Mouse (Mus musculus) ES-E14 (cell line): ENCODE results near the gene Tubgcp5. TPM values are rescaled to one million over a fixed set of nuclear protein-coding genes. Genes with fewer than 3 reads are reported as not detected.
A peak's percentile ranks its signal among the peaks of the same experiment; 100 is the strongest.

ENCODE experiments used
- DNase-seq: peaks from one replicate; pipeline ENCODE4 v3.0.0-alpha.2; 2013; ENCODE audit warnings: low read depth, low spot score
- H3K27ac ChIP-seq: 2 replicates; pipeline ENCODE4 v1.5.1; 2012; ENCODE audit warnings: low read depth, mild to moderate bottlenecking, low read length, moderate library complexity, mixed read lengths; ENCODE audit not compliant: poor library complexity, insufficient read depth, severe bottlenecking
- H3K36me3 ChIP-seq: 2 replicates; pipeline ENCODE4 v1.6.1; 2012; ENCODE audit warnings: mild to moderate bottlenecking, low read length, moderate library complexity, mixed read lengths; ENCODE audit not compliant: control insufficient read depth, poor library complexity, insufficient read depth, severe bottlenecking
- H3K4me1 ChIP-seq, 2 experiments: fragments of 150-350 bp in 1 of 2; sonication (generic) in 1 of 2; 2 replicates each; pipeline ENCODE4 v1.6.1; 2012; ENCODE audit warnings: low read length in 2 of 2, mild to moderate bottlenecking in 1 of 2, mixed read lengths in 1 of 2; ENCODE audit not compliant: control insufficient read depth in 2 of 2, insufficient read depth in 2 of 2, poor library complexity in 1 of 2
- H3K4me3 ChIP-seq, 2 experiments: fragments of 150-350 bp in 1 of 2; sonication (generic) in 1 of 2; 2 replicates each; pipeline ENCODE4 v1.5.1; 2012; ENCODE audit warnings: low read length in 2 of 2, low read depth in 1 of 2, mild to moderate bottlenecking in 1 of 2, mixed read lengths in 1 of 2; ENCODE audit not compliant: insufficient read depth in 1 of 2, poor library complexity in 1 of 2, severe bottlenecking in 1 of 2
- H3K9ac ChIP-seq: 2 replicates; pipeline ENCODE4 v1.6.1; 2012; ENCODE audit warnings: low read depth, mild to moderate bottlenecking, low read length, mixed read lengths; ENCODE audit not compliant: poor library complexity, insufficient read depth, severe bottlenecking
- H3K9me3 ChIP-seq: fragments of 150-350 bp; sonication (generic); 2 replicates; pipeline ENCODE4 v1.6.1; 2012; ENCODE audit warnings: low read depth, mild to moderate bottlenecking, low read length; ENCODE audit not compliant: control insufficient read depth, insufficient read depth
- CHD2 ChIP-seq: IDR thresholded peaks from 2 replicates; pipeline ENCODE4 v1.6.1; 2014; ENCODE audit warnings: mild to moderate bottlenecking, low read depth, low read length, inconsistent platforms
- HCFC1 ChIP-seq: IDR thresholded peaks from 2 replicates; pipeline ENCODE4 v1.6.1; 2012; ENCODE audit warnings: low read length, inconsistent platforms, borderline replicate concordance; ENCODE audit not compliant: insufficient read depth
- MAFK ChIP-seq: IDR thresholded peaks from 2 replicates; pipeline ENCODE4 v1.6.1; 2014; ENCODE audit warnings: mild to moderate bottlenecking, low read depth, low read length, inconsistent platforms; ENCODE audit not compliant: insufficient read depth
- ZC3H11A ChIP-seq: IDR thresholded peaks from 2 replicates; pipeline ENCODE4 v1.6.1; 2012; ENCODE audit warnings: low read depth, mild to moderate bottlenecking, inconsistent platforms, low read length, borderline replicate concordance
- ZNF384 ChIP-seq: IDR thresholded peaks from 2 replicates; pipeline ENCODE4 v1.6.1; 2012; ENCODE audit warnings: low read depth, low read length, inconsistent platforms
- in situ Hi-C, 2 experiments: fragments of 600-800 bp; cut with MboI; formaldehyde crosslinking; loops; one replicate each; pipeline ENCODE4 v1.15.1; 2025; ENCODE audit warnings: low sequenced_read_pairs in 2 of 2, inconsistent platforms in 1 of 2; ENCODE audit not compliant: unreplicated experiment in 2 of 2
- total RNA-seq: library from RNA; depleted of rRNA; stranded (reverse); fragments of 300-350 nt; gene quantifications from 2 replicates; pipeline ENCODE4 v1.2.3, GENCODE M21; 2012

Tubgcp5 gene
- total RNA-seq, 1 experiment = 25.7 TPM

DNA sequence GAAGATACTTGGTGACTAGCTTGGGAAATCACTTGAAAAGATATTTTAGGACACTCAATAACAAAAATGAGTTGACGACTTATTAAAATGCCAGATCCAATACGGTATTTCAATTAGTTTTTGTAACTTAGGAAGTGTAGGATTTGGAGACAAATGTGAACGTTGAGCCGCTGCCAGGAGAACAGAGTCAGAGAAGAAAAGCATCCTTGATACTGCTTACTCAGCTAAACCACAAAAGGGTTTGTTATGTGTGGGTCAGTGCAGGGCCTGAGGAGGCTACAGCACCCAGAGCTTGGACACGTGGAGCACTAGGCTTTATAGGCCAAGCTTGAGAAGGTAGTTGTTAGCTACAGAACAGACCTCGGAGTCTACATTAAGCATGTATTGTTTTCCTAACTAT, 66.0 kb downstream of the Tubgcp5 start:
- no peaks in the 10 kb centered on the region for H3K36me3 ChIP-seq
- no peak overlapping the region for H3K9ac ChIP-seq
- H3K4me1 ChIP-seq = no peaks in the 10 kb centered on the region
- in situ Hi-C loops = no loop called here
- H3K9me3 ChIP-seq = no peaks in the 10 kb centered on the region
- no peak overlapping the region for H3K4me3 ChIP-seq
- TF ChIP-seq CHD2 (no peak), MAFK (peak; percentile 73)
- no peak for DNase-seq
- no peak overlapping the region for H3K27ac ChIP-seq

GRCm38 (mm10) chr7:55861175-55861574, 67.2 kb downstream of the Tubgcp5 start:
- in situ Hi-C loops = no loop called here
- Histone ChIP-seq H3K4me1 (no peaks in the 10 kb centered on the region), H3K27ac (no peak overlapping the region), H3K4me3 (no peak overlapping the region), H3K9me3 (no peaks in the 10 kb centered on the region), H3K36me3 (no peaks in the 10 kb centered on the region), H3K9ac (no peak overlapping the region)
- no peak for TF ChIP-seq MAFK
- no peak for TF ChIP-seq HCFC1
- DNase-seq = no peak

DNA sequence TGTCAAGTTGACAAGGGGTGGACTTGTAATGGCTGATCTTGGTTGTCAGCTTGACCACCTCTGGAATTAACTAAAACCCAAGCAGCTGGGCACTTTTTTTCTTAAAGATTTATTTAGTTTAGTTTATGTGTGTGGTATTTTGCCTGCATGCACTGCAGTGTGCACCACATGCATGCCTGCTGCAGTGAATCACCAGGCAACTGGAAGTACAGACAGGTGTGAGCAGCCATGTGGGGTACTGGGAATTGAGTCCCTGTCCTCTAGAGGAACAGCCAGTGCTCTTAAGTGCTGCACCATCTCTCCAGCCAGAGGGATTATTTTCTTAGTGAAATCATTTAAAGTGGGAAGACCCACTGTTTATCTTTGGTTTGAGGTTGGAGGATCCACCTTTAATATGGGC, 71.1 kb downstream of the Tubgcp5 start:
- no peak for DNase-seq
- no peak for TF ChIP-seq HCFC1
- no peak for TF ChIP-seq MAFK
- TF ChIP-seq ZNF384 = no peak
- TF ChIP-seq ZC3H11A = no peak
- TF ChIP-seq CHD2 = no peak
- no peak overlapping the region for H3K27ac ChIP-seq
- no peak overlapping the region for H3K9ac ChIP-seq
- 0 out of 4 replicates have a peak, but pooled peaks cover 0 to 2% of the 10 kb centered on the region in 2 experiments for H3K4me1 ChIP-seq
- H3K9me3 ChIP-seq = no peaks in the 10 kb centered on the region
- H3K4me3 ChIP-seq = no peak overlapping the region
- no peaks in the 10 kb centered on the region for H3K36me3 ChIP-seq
- in situ Hi-C loops = no loop called here

- 0 out of 4 replicates have a peak, but pooled peaks cover 0 to 2% of the 10 kb centered on the region in 2 experiments for H3K4me1 ChIP-seq
- H3K9me3 ChIP-seq = no peaks in the 10 kb centered on the region
- TF ChIP-seq ZNF384 = no peak
- no peak for TF ChIP-seq ZC3H11A
- TF ChIP-seq CHD2 = no peak
- no peak for TF ChIP-seq HCFC1
- no peak for TF ChIP-seq MAFK
- no peaks in the 10 kb centered on the region for H3K36me3 ChIP-seq
- no peak for DNase-seq
- H3K4me3 ChIP-seq = no peak overlapping the region
- in situ Hi-C loops = no loop called here
- H3K27ac ChIP-seq = no peak overlapping the region
- no peak overlapping the region for H3K9ac ChIP-seq
Observed at GRCm38 (mm10) chr7:55865750-55866416, 71.9 kb downstream of the Tubgcp5 start.

GRCm38 (mm10) chr7:55868247-55868646, 74.3 kb downstream of the Tubgcp5 start:
- in situ Hi-C loops = no loop called here
- Histone ChIP-seq H3K4me1 (peaks cover 0 to 5% of the 10 kb centered on the region in 2 experiments; a peak in 1 of 4 replicates), H3K9ac (no peak overlapping the region), H3K9me3 (no peaks in the 10 kb centered on the region), H3K27ac (no peak overlapping the region), H3K36me3 (peaks cover 6% of the 10 kb centered on the region; the same call in 1 of the 2 replicates), H3K4me3 (no peak overlapping the region)
- TF ChIP-seq HCFC1 = no peak
- TF ChIP-seq ZNF384 = no peak
- TF ChIP-seq CHD2 = no peak
- no peak for TF ChIP-seq ZC3H11A
- no peak for TF ChIP-seq MAFK
- no peak for DNase-seq
